Mouse (Mus musculus): ENCODE results near the gene Flad1. TPM values are rescaled to one million over a fixed set of nuclear protein-coding genes. Genes with fewer than 3 reads are reported as not detected.
A peak's percentile ranks its signal among the peaks of the same experiment; 100 is the strongest.

Flad1 gene
- polyA plus RNA-seq (2015; fragmentation: Nextera tagmentation; extraction: Ambion mirVana) = 29.5 and 32.6 TPM in 2 replicates

GRCm38 (mm10) chr3:89411490-89412393 lies at the start of gene Flad1:
TSS of gene Flad1 (minus strand) at chr3:89411870.
- peak; percentile 99 for DNase-seq (ENCODE audit: low spot score)

DNA sequence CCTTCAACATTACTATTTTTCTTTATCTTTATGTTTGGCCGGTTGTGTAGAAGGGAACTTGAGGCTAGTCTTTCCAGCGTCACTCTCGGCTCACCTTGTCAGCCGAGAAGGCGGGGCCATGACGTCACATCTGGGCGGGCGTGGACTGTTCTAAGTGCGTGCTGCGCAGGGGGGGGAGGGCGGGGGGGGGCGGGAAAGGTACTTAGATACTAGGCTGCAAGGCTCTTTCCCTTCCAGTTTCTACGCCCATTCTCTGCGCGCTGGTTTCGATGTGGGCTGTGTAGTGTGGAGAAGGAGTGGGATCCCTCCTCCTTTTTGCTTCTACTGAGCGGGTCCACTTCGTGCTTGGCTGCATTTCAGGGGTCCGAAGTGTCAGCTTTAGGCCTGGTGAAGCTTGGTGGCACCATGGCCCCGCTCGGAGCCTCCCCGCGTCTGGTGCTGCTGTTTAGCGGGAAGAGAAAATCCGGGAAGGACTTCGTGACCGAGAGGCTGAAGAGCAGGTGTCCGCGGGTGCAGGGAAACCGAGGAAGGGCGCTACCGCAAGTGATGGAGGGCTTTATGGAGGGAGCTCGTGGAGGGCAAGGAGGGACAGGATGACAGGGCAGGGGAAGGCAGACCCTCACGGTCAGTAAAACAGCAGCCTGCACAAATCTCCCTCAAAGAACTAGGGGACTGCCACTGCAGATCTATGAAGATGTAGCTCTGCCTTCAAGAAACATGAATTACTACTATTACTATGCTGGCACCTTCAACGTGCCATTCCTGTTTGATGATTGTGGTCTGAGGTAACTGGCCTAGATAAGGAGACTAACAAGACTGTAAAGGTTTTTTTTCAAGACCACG lies 47.5 kb upstream of the Flad1 start:
- peak; percentile 92 for DNase-seq (ENCODE audit: low spot score)

DNA sequence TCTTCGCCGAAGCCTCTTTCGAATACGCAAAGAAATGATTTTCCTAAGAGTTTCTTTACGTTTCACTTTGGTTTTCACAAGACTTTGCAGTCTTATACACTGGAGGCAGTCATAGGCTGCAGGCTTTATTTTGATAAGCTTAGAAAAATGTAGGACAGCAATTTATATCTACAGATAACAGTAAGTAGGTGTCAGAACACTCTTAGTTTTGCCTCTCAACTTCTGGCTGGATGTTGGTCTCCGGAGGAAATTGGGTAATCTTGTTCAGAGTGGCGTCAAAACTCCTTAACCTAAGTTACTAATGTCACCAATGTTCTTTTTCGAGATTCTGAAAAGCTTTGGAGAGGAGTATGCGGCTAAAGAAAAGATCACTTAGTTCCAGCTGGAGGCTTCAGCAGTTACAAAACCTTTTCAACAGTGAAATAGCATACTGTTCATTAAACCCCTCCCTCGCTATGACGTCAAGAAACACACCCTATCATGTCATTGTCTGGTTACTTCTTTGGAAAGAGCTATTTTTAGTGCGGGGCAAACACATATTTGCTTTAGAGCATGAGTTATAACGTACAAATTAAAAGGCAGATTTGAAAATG lies 46.8 kb upstream of the Flad1 start:
- DNase-seq (ENCODE audit: low spot score) = no peak

- DNase-seq (ENCODE audit: low spot score) = peak; percentile 90
Observed at GRCm38 (mm10) chr3:89456726-89457665, 45.3 kb upstream of the Flad1 start.

- DNase-seq (ENCODE audit: low spot score) = no peak
Observed at GRCm38 (mm10) chr3:89455786-89456285, 44.2 kb upstream of the Flad1 start.

DNA sequence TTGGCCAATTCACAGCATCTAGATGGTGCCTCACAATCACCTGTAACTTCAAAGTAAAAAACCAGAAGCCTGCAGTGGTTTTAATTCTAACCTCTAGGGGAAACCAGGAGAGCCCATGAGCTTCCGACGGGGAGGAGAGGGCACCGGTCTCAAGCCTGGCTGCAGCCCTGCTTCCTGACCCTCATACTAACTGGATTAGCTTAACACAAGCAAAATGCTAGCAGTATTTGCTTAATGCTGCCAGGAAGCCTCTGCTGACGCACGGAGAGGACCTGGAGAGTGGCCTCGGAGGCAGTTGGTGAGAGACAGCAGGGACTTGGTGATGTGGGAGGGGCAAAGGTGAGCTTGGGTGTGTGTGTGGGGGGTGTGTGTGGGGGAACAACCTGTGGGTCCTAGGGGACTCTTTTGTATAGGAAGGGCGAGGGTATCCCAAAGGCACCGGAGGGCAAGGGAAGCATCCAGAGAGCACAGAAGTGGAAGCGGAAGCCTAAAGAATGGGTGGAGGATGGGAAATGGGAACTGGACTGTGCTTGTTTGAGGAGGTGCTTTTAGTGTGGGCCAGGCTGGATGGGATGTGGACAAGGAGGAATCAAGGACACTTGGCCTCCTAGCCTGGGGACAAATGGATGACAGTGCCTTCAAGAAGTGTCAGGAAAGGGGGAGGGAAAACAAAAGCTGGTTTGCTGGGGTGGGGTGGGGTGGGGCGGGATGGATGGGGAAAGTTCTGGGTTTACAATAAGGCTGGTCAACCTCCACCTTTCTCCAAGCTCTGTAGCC lies 42.9 kb upstream of the Flad1 start, which contains the start of gene Pmvk:
TSS of gene Pmvk (plus strand) at position 141 of the 777 bp plus-strand sequence.
- DNase-seq (ENCODE audit: low spot score) = no peak

GRCm38 (mm10) chr3:89451916-89452315 lies 40.2 kb upstream of the Flad1 start:
- DNase-seq (ENCODE audit: low spot score) = peak; percentile 85

DNA sequence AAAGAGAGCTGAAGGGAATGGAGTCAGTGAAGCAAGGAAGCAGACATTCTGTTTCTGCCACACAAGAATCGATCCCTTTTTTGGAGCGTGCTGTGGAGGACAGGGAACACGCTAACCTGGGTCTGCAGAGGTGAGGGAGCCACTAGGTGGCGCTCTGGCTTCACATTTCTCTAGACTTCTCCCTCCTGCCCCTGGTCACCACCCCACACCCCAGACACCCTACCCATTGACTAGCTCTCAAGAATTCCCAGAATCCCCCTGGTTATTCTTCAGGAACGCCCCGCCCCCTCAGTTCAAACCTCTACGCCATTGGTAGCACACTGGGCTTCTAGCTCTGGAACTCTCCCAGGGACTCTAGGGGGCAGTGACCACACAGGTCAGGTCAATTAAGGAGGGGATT lies 37.9 kb upstream of the Flad1 start:
- DNase-seq (ENCODE audit: low spot score) = peak; percentile 71

- DNase-seq (ENCODE audit: low spot score) = peak; percentile 66
Observed at GRCm38 (mm10) chr3:89448720-89449537, 37.3 kb upstream of the Flad1 start.

GRCm38 (mm10) chr3:89440691-89441090 lies 29.0 kb upstream of the Flad1 start:
- DNase-seq (ENCODE audit: low spot score) = no peak

- peak; percentile 36 for DNase-seq (ENCODE audit: low spot score)
Observed at GRCm38 (mm10) chr3:89437269-89437668, 25.6 kb upstream of the Flad1 start.

GRCm38 (mm10) chr3:89436176-89437113 lies 24.8 kb upstream of the Flad1 start, which contains the start of gene Pbxip1:
TSS of gene Pbxip1 (plus strand) at chr3:89436706.
- DNase-seq (ENCODE audit: low spot score) = peak; percentile 74

DNA sequence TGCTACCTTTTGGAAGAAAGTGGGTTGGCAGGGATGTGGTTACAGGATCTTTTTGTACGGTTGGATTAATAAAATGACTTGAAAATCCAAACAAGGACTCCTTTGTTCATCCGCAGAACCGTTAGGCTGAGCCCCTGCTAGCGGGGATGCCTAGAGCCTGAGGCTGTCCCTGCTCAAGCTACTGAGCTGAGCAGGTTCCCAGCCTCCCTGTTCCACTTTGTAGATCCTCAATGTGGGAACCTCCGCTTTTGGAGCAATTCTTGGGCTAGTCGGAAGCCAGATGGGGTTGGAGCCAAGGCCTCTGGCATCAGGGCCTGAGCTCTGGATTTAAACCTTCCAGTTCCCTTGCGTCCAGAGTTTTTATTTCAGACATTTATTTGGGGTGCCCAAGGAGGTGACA lies 23.4 kb upstream of the Flad1 start:
- no peak for DNase-seq (ENCODE audit: low spot score)

- DNase-seq (ENCODE audit: low spot score) = no peak
Observed at GRCm38 (mm10) chr3:89434532-89434931, 22.9 kb upstream of the Flad1 start.

GRCm38 (mm10) chr3:89432606-89433005 lies 20.9 kb upstream of the Flad1 start:
- no peak for DNase-seq (ENCODE audit: low spot score)

GRCm38 (mm10) chr3:89430171-89431159 lies 18.8 kb upstream of the Flad1 start, which contains the start of gene Pygo2:
TSS of gene Pygo2 (plus strand) at chr3:89430214.
- DNase-seq (ENCODE audit: low spot score) = peak; percentile 91

Measured in thymus, postnatal 0 days (tissue).